Mouse (Mus musculus): ENCODE results near the gene Fbxl8. TPM values are rescaled to one million over a fixed set of nuclear protein-coding genes. Genes with fewer than 3 reads are reported as not detected.

The Fbxl8 gene
- polyA plus RNA-seq, 1 experiment from 2014 or later = 3.1 TPM

MicroRNAs within 50 kb of the gene (microRNA counts, 519-probe panel; counts per million panel counts)
- 2,454 counts per million, percentile 60 among the panel's probes with 10 or more counts for microRNA mmu-miR-328

Small RNA genes within 50 kb of the gene (microRNA-seq; reads per million reads assigned to microRNA genes)
- not detected for gene Gm27320
- gene Mir328 = 195 reads per million, percentile 64 among the genes with 10 or more reads in this experiment

Other genes with a start within 250 kb of the Fbxl8 start
- gene Ces3a, start 216.0 kb upstream of the Fbxl8 start, polyA plus RNA-seq (2015; fragmentation: Nextera tagmentation; extraction: Ambion mirVana) = 0.09 TPM in 1 of 2 replicates, not detected in the other
- gene Ces3b, start 180.9 kb upstream of the Fbxl8 start, polyA plus RNA-seq (2015; fragmentation: Nextera tagmentation; extraction: Ambion mirVana) = not detected in 2 replicates
- not detected in 2 replicates for gene Ces4a, start 132.8 kb upstream of the Fbxl8 start, polyA plus RNA-seq (2015; fragmentation: Nextera tagmentation; extraction: Ambion mirVana)
- 59.9 and 63.5 TPM in 2 replicates for gene Cbfb, start 94.0 kb upstream of the Fbxl8 start, polyA plus RNA-seq (2015; fragmentation: Nextera tagmentation; extraction: Ambion mirVana)
- 26.9 and 27.6 TPM in 2 replicates for gene D230025D16Rik, start 39.5 kb upstream of the Fbxl8 start, polyA plus RNA-seq (2015; fragmentation: Nextera tagmentation; extraction: Ambion mirVana)
- gene B3gnt9, start 9.5 kb upstream of the Fbxl8 start, polyA plus RNA-seq (2015; fragmentation: Nextera tagmentation; extraction: Ambion mirVana) = 10.2 and 11.9 TPM in 2 replicates
- gene Tradd, start within 50 bp of the Fbxl8 start, polyA plus RNA-seq (2015; fragmentation: Nextera tagmentation; extraction: Ambion mirVana) = 23.4 and 26.3 TPM in 2 replicates
- gene Hsf4, start 5.2 kb downstream of the Fbxl8 start, polyA plus RNA-seq (2015; fragmentation: Nextera tagmentation; extraction: Ambion mirVana) = 0.14 and 0.16 TPM in 2 replicates
- 1.2 and 1.4 TPM in 2 replicates for gene Nol3, start 11.5 kb downstream of the Fbxl8 start, polyA plus RNA-seq (2015; fragmentation: Nextera tagmentation; extraction: Ambion mirVana)
- 10.5 and 13.4 TPM in 2 replicates for gene 4931428F04Rik, start 25.2 kb downstream of the Fbxl8 start, polyA plus RNA-seq (2015; fragmentation: Nextera tagmentation; extraction: Ambion mirVana)
- gene Exoc3l, start 31.5 kb downstream of the Fbxl8 start, polyA plus RNA-seq (2015; fragmentation: Nextera tagmentation; extraction: Ambion mirVana) = 29.5 and 32.1 TPM in 2 replicates
- 90.1 and 108 TPM in 2 replicates for gene E2f4, start 33.0 kb downstream of the Fbxl8 start, polyA plus RNA-seq (2015; fragmentation: Nextera tagmentation; extraction: Ambion mirVana)
- gene Elmo3, start 41.0 kb downstream of the Fbxl8 start, polyA plus RNA-seq (2015; fragmentation: Nextera tagmentation; extraction: Ambion mirVana) = 13.3 and 13.9 TPM in 2 replicates
- gene Lrrc29, start 61.6 kb downstream of the Fbxl8 start, polyA plus RNA-seq (2015; fragmentation: Nextera tagmentation; extraction: Ambion mirVana) = 2.2 and 2.4 TPM in 2 replicates
- gene Tmem208, start 61.7 kb downstream of the Fbxl8 start, polyA plus RNA-seq (2015; fragmentation: Nextera tagmentation; extraction: Ambion mirVana) = 120 and 136 TPM in 2 replicates
- 3.7 and 4.6 TPM in 2 replicates for gene Fhod1, start 83.3 kb downstream of the Fbxl8 start, polyA plus RNA-seq (2015; fragmentation: Nextera tagmentation; extraction: Ambion mirVana)
- 2.5 and 3.1 TPM in 2 replicates for gene Slc9a5, start 84.2 kb downstream of the Fbxl8 start, polyA plus RNA-seq (2015; fragmentation: Nextera tagmentation; extraction: Ambion mirVana)
- gene Plekhg4, start 108.6 kb downstream of the Fbxl8 start, polyA plus RNA-seq (2015; fragmentation: Nextera tagmentation; extraction: Ambion mirVana) = 0.32 and 0.37 TPM in 2 replicates
- not detected in 2 replicates for gene Kctd19, start 148.9 kb downstream of the Fbxl8 start, polyA plus RNA-seq (2015; fragmentation: Nextera tagmentation; extraction: Ambion mirVana)
- 0.17 and 0.41 TPM in 2 replicates for gene Lrrc36, start 148.9 kb downstream of the Fbxl8 start, polyA plus RNA-seq (2015; fragmentation: Nextera tagmentation; extraction: Ambion mirVana)
- gene Tppp3, start 206.9 kb downstream of the Fbxl8 start, polyA plus RNA-seq (2015; fragmentation: Nextera tagmentation; extraction: Ambion mirVana) = 22.2 and 24.8 TPM in 2 replicates
- 49.6 and 51.1 TPM in 2 replicates for gene Zdhhc1, start 232.3 kb downstream of the Fbxl8 start, polyA plus RNA-seq (2015; fragmentation: Nextera tagmentation; extraction: Ambion mirVana)

Data from kidney, embryonic 16.5 days (tissue).